Mouse (Mus musculus): ENCODE measurements at regions not wholly inside any gene's neighbourhood (a gene's known extent, or its start where the extent isn't known, plus 50 kb on each side); places are given as distances from the start of the nearest gene placed in this dataset.

DNA sequence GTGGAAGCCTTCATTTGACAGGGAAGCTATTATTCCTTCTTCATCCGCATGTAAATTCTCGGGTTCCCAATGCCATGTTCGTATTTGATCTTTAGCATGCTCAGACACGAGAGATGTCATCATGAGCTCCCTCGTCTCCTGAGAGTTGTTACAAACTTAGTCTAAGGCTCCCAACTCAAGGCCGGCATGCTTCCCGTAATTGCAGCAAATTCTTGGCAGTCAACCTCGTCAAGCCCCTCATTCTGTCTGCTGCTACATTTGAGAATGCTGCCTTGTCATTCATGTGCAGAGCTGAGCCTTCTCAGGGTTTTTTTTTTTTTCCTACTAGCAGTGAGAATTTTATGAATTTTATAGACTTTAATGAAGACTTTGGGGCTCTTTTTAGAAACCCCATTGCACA, 268.3 kb upstream of the Cwc22 start:
- TF ChIP-seq ZKSCAN1 (IDR thresholded peaks at IDR 0.05; ENCODE audit: borderline replicate concordance, low read depth, low read length), result no peak
- no peak for TF ChIP-seq CTCF (conservative IDR thresholded peaks at IDR 0.05 in 1 of 2, IDR thresholded peaks at IDR 0.05 in 1 of 2; ENCODE audit: low read depth in 2 of 2, low read length in 2 of 2)
- TF ChIP-seq ZNF384 (IDR thresholded peaks at IDR 0.05; ENCODE audit: low read depth, low read length), result no peak
